In the genomic region with DNA sequence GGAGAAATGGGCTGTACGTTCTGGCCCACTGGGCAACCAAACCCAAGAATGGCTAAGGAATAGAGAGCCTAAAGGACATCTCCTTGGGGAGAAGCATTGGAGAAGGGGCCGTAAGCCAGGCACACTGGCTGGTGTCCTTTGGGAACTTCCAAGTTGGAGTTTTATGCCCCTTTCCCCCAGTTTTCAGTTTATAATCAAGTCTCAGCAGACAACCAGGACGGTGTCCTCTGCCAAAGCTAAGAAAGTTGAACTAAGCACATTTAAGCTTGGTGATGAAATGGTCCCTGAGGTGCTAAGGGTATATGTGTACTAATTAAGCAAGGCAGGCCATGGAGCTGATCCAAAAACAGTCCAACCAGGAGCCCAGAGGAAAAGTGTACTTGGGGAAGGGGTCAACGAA, we compare ENCODE assay signal across 27 mouse cellular contexts.
A peak's percentile ranks its signal among the peaks of the same experiment; 100 is the strongest.
DNase-seq lines count a peak whose midpoint lies in the region; ATAC-seq lines count a peak whose summit lies in the region.
"Had no signal": no experiment of that assay in that cellular context is flagged by ENCODE, and none has a peak within 500 bp of the region (broad histone marks: within the 10 kb centered on the region; RNA-seq: fewer than 3 reads in every experiment).

No protein-coding gene starts in this region.

- no peak overlapping the region for H3K4me2 ChIP-seq in embryonic facial prominence, embryonic 14.5 days (ENCODE audit: low read depth, low read length)
- H3K4me2 ChIP-seq in limb, embryonic 15.5 days: no peak overlapping the region
- H3K4me2 ChIP-seq: hindbrain, embryonic 12.5 days; liver, embryonic 15.5 days; lung, embryonic 15.5 days had no signal

- H3K36me3 ChIP-seq in embryonic facial prominence, embryonic 14.5 days (ENCODE audit: control insufficient read depth, insufficient read depth, low read length): no peaks in the 10 kb centered on the region
- no peaks in the 10 kb centered on the region for H3K36me3 ChIP-seq in limb, embryonic 15.5 days
- H3K36me3 ChIP-seq: hindbrain, embryonic 12.5 days; liver, embryonic 15.5 days; lung, embryonic 15.5 days; midbrain, embryonic 10.5 days had no signal

- H3K27ac ChIP-seq in embryonic facial prominence, embryonic 14.5 days (replicated peaks; ENCODE audit: low read depth, low read length): peak overlapping the region; percentile 61
- H3K27ac ChIP-seq in limb, embryonic 15.5 days: peak overlapping the region; percentile 33
- H3K27ac ChIP-seq: hindbrain, embryonic 12.5 days; hindbrain, postnatal 0 days; kidney, postnatal 0 days; liver, embryonic 15.5 days; midbrain, embryonic 10.5 days; stomach, postnatal 0 days had no signal

- WGBS in embryonic facial prominence, embryonic 14.5 days: 66% methylated on average over 4 of the region's 4 CpGs
- 59% methylated on average over 4 of the region's 4 CpGs for WGBS in limb, embryonic 15.5 days

- DNase-seq in heart, adult 11 months: peak; percentile 88
- no peak for DNase-seq in heart, adult 8-10 months (ENCODE audit: low spot score)
- DNase-seq in embryonic facial prominence, embryonic 14.5 days (ENCODE audit: low spot score): no peak
- DNase-seq in gonadal fat pad, adult 2 months (ENCODE audit: low read depth): peak; percentile 99
- DNase-seq: adrenal gland, adult 2 months; B cell, adult 2 months; cerebellum, adult 18-20 months; cerebellum, postnatal 10 days; forebrain, postnatal 0 days; gastrocnemius, postnatal 36 days; kidney, adult 8-10 months; kidney, postnatal 4 days; layer of hippocampus, postnatal 36 days; left cerebral cortex, postnatal 4 days; right cerebral cortex, postnatal 4 days had no signal

- no peak for ATAC-seq in embryonic facial prominence, embryonic 14.5 days (ENCODE audit: low read depth)
- ATAC-seq in limb, embryonic 15.5 days (ENCODE audit: insufficient number of reproducible peaks, low FRiP score, low TSS enrichment, low read depth): no peak
- ATAC-seq in erythroblast, adult 5-6 weeks (replicated peaks; ENCODE audit: low FRiP score, poor library complexity, severe bottlenecking): no peak
- ATAC-seq in frontal cortex, adult (ENCODE audit: low TSS enrichment): no peak
- ATAC-seq: forebrain, postnatal 0 days; hindbrain, postnatal 0 days; intestine, embryonic 16.5 days; midbrain, embryonic 16.5 days had no signal

- no peaks in the 10 kb centered on the region for H3K9me3 ChIP-seq in embryonic facial prominence, embryonic 14.5 days (ENCODE audit: control insufficient read depth, low read length)
- no peaks in the 10 kb centered on the region for H3K9me3 ChIP-seq in limb, embryonic 15.5 days
- H3K9me3 ChIP-seq: hindbrain, embryonic 12.5 days; liver, embryonic 15.5 days; lung, embryonic 15.5 days; midbrain, embryonic 10.5 days had no signal

- peaks cover 85% of the 10 kb centered on the region for H3K4me1 ChIP-seq in embryonic facial prominence, embryonic 14.5 days (ENCODE audit: control insufficient read depth, insufficient read depth, low read length)
- H3K4me1 ChIP-seq in limb, embryonic 15.5 days: peaks cover 72% of the 10 kb centered on the region

- no peak overlapping the region for H3K9ac ChIP-seq in embryonic facial prominence, embryonic 14.5 days (ENCODE audit: low read depth, low read length)
- H3K9ac ChIP-seq in limb, embryonic 15.5 days: no peak overlapping the region
- H3K9ac ChIP-seq: forebrain, postnatal 0 days; hindbrain, embryonic 12.5 days; liver, embryonic 15.5 days; lung, embryonic 15.5 days had no signal

- no peaks in the 10 kb centered on the region for H3K27me3 ChIP-seq in embryonic facial prominence, embryonic 14.5 days (replicated peaks; ENCODE audit: control insufficient read depth, insufficient read depth, low read length)
- H3K27me3 ChIP-seq in limb, embryonic 15.5 days: no peaks in the 10 kb centered on the region
- H3K27me3 ChIP-seq: hindbrain, embryonic 12.5 days; liver, embryonic 15.5 days; lung, embryonic 15.5 days had no signal

- H3K4me3 ChIP-seq in embryonic facial prominence, embryonic 14.5 days (ENCODE audit: low read depth, low read length): no peak overlapping the region
- H3K4me3 ChIP-seq in limb, embryonic 15.5 days: no peak overlapping the region
- H3K4me3 ChIP-seq: hindbrain, embryonic 12.5 days; liver, embryonic 15.5 days; lung, embryonic 15.5 days; midbrain, embryonic 10.5 days had no signal

Comparison
In these comparisons a context has a peak if more than half of its experiments do, and no peak if none do; other contexts are left out.
1. DNase-seq: peak in heart, adult 11 months (single experiment) and gonadal fat pad, adult 2 months (single experiment); none in heart, adult 8-10 months (single experiment) and embryonic facial prominence, embryonic 14.5 days (single experiment).